Mouse (Mus musculus) layer of hippocampus, adult 9-10 months (tissue): Measurements from ENCODE around the gene Aldh3b3.

Experiments used
- DNase-seq: peaks from one replicate; pipeline ENCODE4 v3.0.0; 2022; ENCODE audit warnings: low spot score

Gene Aldh3b3

GRCm38 (mm10) chr19:3958470-3958869, at the start of gene Aldh3b3:
Gene Aldh3b3 (plus strand): TSS chr19:3958645.
- DNase-seq, result no peak

- no peak for DNase-seq
Measured at GRCm38 (mm10) chr19:3910206-3910605, 48.2 kb upstream of the Aldh3b3 start.

GRCm38 (mm10) chr19:3912337-3913204, 45.9 kb upstream of the Aldh3b3 start, which contains the start of gene Ndufs8:
Gene Ndufs8 (minus strand): TSS chr19:3912774.
- DNase-seq, result peak; percentile 98

GRCm38 (mm10) chr19:3913692-3914091, 44.8 kb upstream of the Aldh3b3 start:
- DNase-seq, result no peak

GRCm38 (mm10) chr19:3914535-3914934, 43.9 kb upstream of the Aldh3b3 start:
- DNase-seq, result no peak

- DNase-seq, result no peak
Measured at GRCm38 (mm10) chr19:3916727-3917126, 41.7 kb upstream of the Aldh3b3 start.

GRCm38 (mm10) chr19:3919928-3920327, 38.5 kb upstream of the Aldh3b3 start:
- no peak for DNase-seq

GRCm38 (mm10) chr19:3922661-3923371, 35.6 kb upstream of the Aldh3b3 start:
- DNase-seq, result no peak

GRCm38 (mm10) chr19:3923586-3923985, 34.9 kb upstream of the Aldh3b3 start:
- no peak for DNase-seq

- no peak for DNase-seq
Measured at GRCm38 (mm10) chr19:3924190-3924589, 34.3 kb upstream of the Aldh3b3 start.

- no peak for DNase-seq
Measured at GRCm38 (mm10) chr19:3924868-3925267, 33.6 kb upstream of the Aldh3b3 start.

- no peak for DNase-seq
Measured at GRCm38 (mm10) chr19:3925859-3926258, 32.6 kb upstream of the Aldh3b3 start.

GRCm38 (mm10) chr19:3926279-3926678, 32.2 kb upstream of the Aldh3b3 start:
- no peak for DNase-seq

GRCm38 (mm10) chr19:3926685-3927084, 31.8 kb upstream of the Aldh3b3 start:
- DNase-seq, result no peak

- DNase-seq, result no peak
Measured at GRCm38 (mm10) chr19:3927989-3928388, 30.5 kb upstream of the Aldh3b3 start.

GRCm38 (mm10) chr19:3928779-3929178, 29.7 kb upstream of the Aldh3b3 start:
- DNase-seq, result no peak

GRCm38 (mm10) chr19:3929211-3929941, 29.1 kb upstream of the Aldh3b3 start, which contains the start of gene Aldh3b1:
Gene Aldh3b1 (minus strand): TSS chr19:3929808.
- DNase-seq, result no peak

- DNase-seq, result no peak
Measured at GRCm38 (mm10) chr19:3930262-3931057, 28.0 kb upstream of the Aldh3b3 start.

- DNase-seq, result no peak
Measured at GRCm38 (mm10) chr19:3931716-3932115, 26.7 kb upstream of the Aldh3b3 start.

GRCm38 (mm10) chr19:3935032-3935895, 23.2 kb upstream of the Aldh3b3 start, which contains the start of gene Unc93b1:
Gene Unc93b1 (plus strand): TSS chr19:3935186.
- DNase-seq, result no peak
